Mouse (Mus musculus) myocyte (in vitro differentiated cells): ENCODE measurements around the gene Stip1.

ENCODE experiments used
- E2F4 ChIP-seq: IDR thresholded peaks from one replicate; pipeline ENCODE4 v1.6.1; 2011; ENCODE audit warnings: mild to moderate bottlenecking, control low read depth, moderate library complexity; ENCODE audit not compliant: insufficient read depth
- MAX ChIP-seq: IDR thresholded peaks from one replicate; pipeline ENCODE4 v1.6.1; 2011; ENCODE audit warnings: low read depth, mild to moderate bottlenecking, control low read depth
- MYOD1 ChIP-seq, 3 experiments: IDR thresholded peaks; one replicate each; pipeline ENCODE4 v1.6.1; 2011; ENCODE audit warnings: control low read depth in 2 of 3, low read depth in 2 of 3, mild to moderate bottlenecking in 2 of 3, moderate library complexity in 1 of 3; ENCODE audit not compliant: insufficient read length in 2 of 3, control insufficient read depth in 1 of 3
- MYOG ChIP-seq, 3 experiments: IDR thresholded peaks; one replicate each; pipeline ENCODE4 v1.6.1; 2011; ENCODE audit warnings: control low read depth in 2 of 3, low read depth in 2 of 3, mild to moderate bottlenecking in 2 of 3; ENCODE audit not compliant: insufficient read length in 2 of 3, control insufficient read depth in 1 of 3, insufficient read depth in 1 of 3
- POLR2A ChIP-seq: IDR thresholded peaks from one replicate; pipeline ENCODE4 v1.6.1; 2011; ENCODE audit warnings: low read depth, mild to moderate bottlenecking, control low read depth, moderate library complexity; ENCODE audit not compliant: insufficient read length
- POLR2AphosphoS2 ChIP-seq: IDR thresholded peaks from one replicate; pipeline ENCODE4 v1.6.1; 2011; ENCODE audit warnings: low read depth, control low read depth; ENCODE audit not compliant: insufficient read length
- REST ChIP-seq: IDR thresholded peaks from one replicate; pipeline ENCODE4 v1.6.1; 2011; ENCODE audit warnings: mild to moderate bottlenecking, control low read depth, moderate library complexity; ENCODE audit not compliant: insufficient read depth, insufficient read length
- SRF ChIP-seq: IDR thresholded peaks from one replicate; pipeline ENCODE4 v1.6.1; 2011; ENCODE audit warnings: low read depth; ENCODE audit not compliant: control insufficient read depth, insufficient read length
- TCF12 ChIP-seq: IDR thresholded peaks from one replicate; pipeline ENCODE4 v1.6.1; 2011; ENCODE audit warnings: mild to moderate bottlenecking, control low read depth; ENCODE audit not compliant: poor library complexity, insufficient read depth, severe bottlenecking
- TCF3 ChIP-seq: IDR thresholded peaks from one replicate; pipeline ENCODE4 v1.6.1; 2011; ENCODE audit warnings: low read depth, control low read depth; ENCODE audit not compliant: insufficient read length
- USF1 ChIP-seq: IDR thresholded peaks from one replicate; pipeline ENCODE4 v1.6.1; 2011; ENCODE audit warnings: low read depth, mild to moderate bottlenecking, control low read depth, moderate library complexity

- peak; percentile 62 for TF ChIP-seq POLR2A
- TF ChIP-seq TCF12, result no peak
- peak; percentile 85 for TF ChIP-seq POLR2AphosphoS2
- no peak for TF ChIP-seq REST
- TF ChIP-seq USF1, result no peak
- peak in 2 of 3 experiments; percentile 58 to 72 for TF ChIP-seq MYOD1 (IDR thresholded peaks at IDR 0.05; ENCODE audit: control insufficient read depth in 1 of 3, insufficient read length in 2 of 3, low read depth in 2 of 3)
- no peak for TF ChIP-seq MAX
- no peak for TF ChIP-seq SRF
- peak; percentile 22 to 69 (median 46) for TF ChIP-seq MYOG (IDR thresholded peaks at IDR 0.05; ENCODE audit: control insufficient read depth in 1 of 3, insufficient read depth in 1 of 3, insufficient read length in 2 of 3, low read depth in 2 of 3)
- TF ChIP-seq TCF3, result peak; percentile 10
- no peak for TF ChIP-seq E2F4
Observed at GRCm38 (mm10) chr19:6979486-6980380, 60.0 kb downstream of the Stip1 start.
